23 mouse cellular contexts compared by ENCODE assay signal in genomic region chr2:129057256-129057655, GRCm38 (mm10). TPM values are rescaled to one million over a fixed set of nuclear protein-coding genes. Genes with fewer than 3 reads are reported as not detected.
"Had no signal": no experiment of that assay in that cellular context is flagged by ENCODE, and none has a peak within 500 bp of the region (broad histone marks: within the 10 kb centered on the region; RNA-seq: fewer than 3 reads in every experiment).

No protein-coding gene starts in this region.

- H3K4me3 ChIP-seq: heart, embryonic 13.5 days; heart, embryonic 15.5 days; hindbrain, embryonic 10.5 days; hindbrain, embryonic 12.5 days; hindbrain, embryonic 13.5 days; hindbrain, embryonic 15.5 days; intestine, embryonic 15.5 days; kidney, embryonic 15.5 days; layer of hippocampus, adult 2 months; left cerebral cortex, adult 2 months had no signal

- H3K36me3 ChIP-seq: heart, embryonic 13.5 days; heart, embryonic 15.5 days; hindbrain, embryonic 10.5 days; hindbrain, embryonic 12.5 days; hindbrain, embryonic 13.5 days; hindbrain, embryonic 15.5 days; intestine, embryonic 15.5 days; kidney, embryonic 15.5 days had no signal

- ATAC-seq: hindbrain, embryonic 16.5 days; hindbrain, postnatal 0 days; intestine, embryonic 15.5 days; intestine, embryonic 16.5 days; intestine, postnatal 0 days had no signal

- H3K9ac ChIP-seq: heart, embryonic 13.5 days; heart, embryonic 15.5 days; hindbrain, embryonic 12.5 days; hindbrain, embryonic 13.5 days; hindbrain, embryonic 14.5 days; hindbrain, embryonic 15.5 days; intestine, embryonic 15.5 days; kidney, embryonic 15.5 days had no signal

- H3K4me2 ChIP-seq: heart, embryonic 13.5 days; heart, embryonic 15.5 days; hindbrain, embryonic 12.5 days; hindbrain, embryonic 13.5 days; hindbrain, embryonic 14.5 days; hindbrain, embryonic 15.5 days; intestine, embryonic 15.5 days; kidney, embryonic 15.5 days had no signal

- H3K27ac ChIP-seq: heart, embryonic 13.5 days; heart, embryonic 15.5 days; hindbrain, embryonic 10.5 days; hindbrain, embryonic 12.5 days; hindbrain, embryonic 13.5 days; hindbrain, embryonic 14.5 days; hindbrain, embryonic 15.5 days; hindbrain, postnatal 0 days; intestine, embryonic 15.5 days; kidney, embryonic 15.5 days; kidney, postnatal 0 days; layer of hippocampus, adult 2 months; left cerebral cortex, adult 2 months had no signal

- H3K27me3 ChIP-seq: heart, embryonic 13.5 days; heart, embryonic 15.5 days; hindbrain, embryonic 12.5 days; hindbrain, embryonic 13.5 days; hindbrain, embryonic 15.5 days; intestine, embryonic 15.5 days; kidney, embryonic 15.5 days had no signal

- H3K4me1 ChIP-seq: heart, embryonic 13.5 days; heart, embryonic 15.5 days; hindbrain, embryonic 10.5 days; hindbrain, embryonic 12.5 days; hindbrain, embryonic 13.5 days; hindbrain, embryonic 15.5 days; intestine, embryonic 15.5 days; kidney, embryonic 15.5 days had no signal

- H3K9me3 ChIP-seq: heart, embryonic 15.5 days; hindbrain, embryonic 12.5 days; hindbrain, embryonic 15.5 days; intestine, embryonic 15.5 days had no signal

- DNase-seq: kidney, adult 11 months; kidney, postnatal 14 days; layer of hippocampus, adult 9-11 months; layer of hippocampus, postnatal 36 days had no signal

RNA-seq across cellular contexts. Expression of gene Vinac1, which starts 9.3 kb away (rescaled TPM):
- polyA plus RNA-seq: heart, postnatal 0 days; intestine, postnatal 0 days; kidney, embryonic 14.5 days; kidney, embryonic 16.5 days had no signal
